Mouse (Mus musculus): ENCODE measurements around the gene Wdr24. TPM values are rescaled to one million over a fixed set of nuclear protein-coding genes. Genes with fewer than 3 reads are reported as not detected.
"Not testable (repeated sequence)": the region's sequence is repeated elsewhere in the genome, so short reads cannot be mapped to it uniquely, and the experiment has no call there.

Wdr24 gene
- polyA plus RNA-seq, 1 experiment from 2014 or later, result 25.9 TPM

DNA sequence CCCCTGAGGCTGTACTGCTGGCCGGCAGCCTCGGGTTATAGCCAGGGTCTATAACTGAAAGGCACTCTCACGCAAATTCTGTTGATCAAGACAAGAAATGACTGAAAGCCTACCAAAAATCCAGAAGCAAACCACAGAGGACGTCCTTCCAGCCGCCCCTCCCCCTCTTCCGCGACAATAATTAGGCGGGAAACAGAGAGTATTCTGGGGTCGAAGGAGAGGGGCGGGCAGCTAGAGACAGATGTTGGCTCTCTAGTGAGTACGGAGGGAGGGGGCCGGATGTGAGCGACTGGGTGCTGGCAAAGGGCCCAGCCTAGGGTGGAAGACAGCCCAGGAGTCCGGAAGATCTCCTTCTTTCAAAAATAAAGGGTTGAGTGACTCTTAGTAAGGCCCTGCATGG is 30.8 kb upstream of the Wdr24 start, which contains the start of gene Fam173a:
Gene Fam173a (minus strand): TSS at position 287 of the 400 bp plus-strand sequence.
- Histone ChIP-seq H3K4me1 (peaks cover 60% of the 10 kb centered on the region), H3K36me3 (peaks cover 16% of the 10 kb centered on the region)
- under 1% methylated on average over 14 of the region's 14 CpGs for WGBS

DNA sequence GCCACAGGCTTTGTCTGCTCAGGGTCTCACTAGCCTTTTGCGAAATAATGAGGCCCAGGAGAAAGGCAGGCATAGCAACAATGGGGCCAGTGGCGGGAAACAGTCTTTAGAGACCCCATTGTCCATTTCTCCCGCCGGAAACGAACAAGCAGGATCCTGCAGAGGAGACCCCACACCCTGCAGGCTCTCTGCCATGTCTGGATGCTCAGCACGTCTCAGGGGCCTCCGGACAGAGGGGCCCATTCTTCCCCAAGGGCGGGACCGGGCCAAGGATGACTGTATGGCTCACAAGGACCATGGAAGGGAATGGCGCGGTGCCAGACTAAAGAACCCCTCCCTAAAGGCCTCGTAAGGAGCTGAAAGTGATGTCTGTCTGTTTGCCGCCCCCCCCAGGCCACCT is 29.2 kb upstream of the Wdr24 start:
- WGBS, result 30% methylated on average over 13 of the region's 13 CpGs
- Histone ChIP-seq H3K36me3 (peaks cover 8% of the 10 kb centered on the region; the same call in 1 of the 2 replicates), H3K4me2 (replicated peaks) (peak overlapping the region; percentile 92), H3K27me3 (no peaks in the 10 kb centered on the region), H3K4me3 (0 out of 2 replicates have a peak overlapping the region, but pooled peaks have one; percentile 3), H3K27ac (peak overlapping the region; percentile 93), H3K4me1 (peaks cover 61% of the 10 kb centered on the region), H3K9me3 (replicated peaks) (no peaks in the 10 kb centered on the region), H3K9ac (no peak overlapping the region)
- peak; percentile 44 for ATAC-seq (ENCODE audit: low FRiP score)

More for the DNA sequence above, 30.8 kb upstream of the Wdr24 start, which contains the start of gene Fam173a:
- H3K9me3 ChIP-seq (replicated peaks), result no peaks in the 10 kb centered on the region
- H3K27ac ChIP-seq, result peak within 1 kb of the TSS; percentile 93
- H3K4me3 ChIP-seq, result peak within 1 kb of the TSS; percentile 68
- peak within 1 kb of the TSS; percentile 89 for H3K4me2 ChIP-seq (replicated peaks)
- ATAC-seq (ENCODE audit: low FRiP score), result peak; percentile 32
- H3K27me3 ChIP-seq, result no peaks in the 10 kb centered on the region
- peak within 1 kb of the TSS; percentile 83 for H3K9ac ChIP-seq

DNA sequence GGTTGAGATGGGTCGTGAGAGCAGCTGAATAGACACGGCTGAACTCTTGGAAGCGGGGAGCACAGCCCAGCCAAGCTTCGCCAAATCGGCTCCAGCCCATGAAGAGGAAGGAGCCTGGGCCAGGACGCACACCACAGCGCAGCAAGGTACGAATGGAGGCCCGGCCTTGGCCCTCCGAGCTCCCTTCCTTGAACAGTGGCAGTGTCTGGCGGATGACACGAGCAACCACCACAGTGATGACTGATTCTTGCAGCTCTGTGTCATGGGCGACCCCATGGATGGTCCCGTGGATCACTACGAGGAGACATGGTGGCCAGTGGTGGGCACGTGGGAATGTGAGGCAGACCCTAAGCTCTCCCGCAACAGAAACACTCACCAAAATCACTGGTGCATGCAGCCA is 28.4 kb upstream of the Wdr24 start:
- peaks cover 61% of the 10 kb centered on the region for H3K4me1 ChIP-seq
- H3K9ac ChIP-seq, result peak overlapping the region; percentile 73
- peak overlapping the region; percentile 92 for H3K4me2 ChIP-seq (replicated peaks)
- H3K4me3 ChIP-seq, result peak overlapping the region; percentile 76
- WGBS, result 39% methylated on average over 17 of the region's 17 CpGs
- ATAC-seq (ENCODE audit: low FRiP score), result no peak
- H3K9me3 ChIP-seq (replicated peaks), result no peaks in the 10 kb centered on the region
- no peaks in the 10 kb centered on the region for H3K27me3 ChIP-seq
- peak overlapping the region; percentile 93 for H3K27ac ChIP-seq
- H3K36me3 ChIP-seq, result no peaks in the 10 kb centered on the region

DNA sequence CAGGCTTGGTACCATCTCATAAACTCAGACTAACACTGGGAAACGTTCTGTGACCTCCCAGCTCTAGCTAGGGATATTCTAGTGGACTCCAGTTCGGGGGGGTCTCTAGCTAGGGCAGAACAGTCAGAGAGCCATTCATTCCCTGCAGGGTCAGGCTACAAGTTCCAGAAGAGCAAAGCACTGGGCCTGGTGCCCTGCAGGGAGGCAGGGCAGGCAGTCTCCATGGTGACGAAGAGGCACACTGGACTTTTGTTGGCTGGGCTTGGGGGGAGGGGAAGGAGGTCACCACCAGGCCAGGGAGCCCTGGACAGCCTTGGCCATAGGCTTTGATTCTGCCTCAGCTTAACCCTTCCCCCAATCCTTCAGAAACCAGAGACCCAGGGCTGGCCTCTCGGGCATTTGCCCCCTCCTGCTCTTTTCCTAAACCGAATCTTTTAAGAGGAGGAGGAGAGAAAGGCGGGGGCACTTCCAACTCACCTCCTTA is 27.8 kb upstream of the Wdr24 start, which contains the start of gene AC134908.4:
Gene AC134908.4 (minus strand): TSS at position 51 of the 484 bp plus-strand sequence.
- Histone ChIP-seq H3K4me1 (peaks cover 58% of the 10 kb centered on the region), H3K36me3 (no peaks in the 10 kb centered on the region), H3K4me2 (replicated peaks) (peak within 1 kb of the TSS; percentile 92), H3K9me3 (replicated peaks) (no peaks in the 10 kb centered on the region), H3K27me3 (no peaks in the 10 kb centered on the region), H3K9ac (peak within 1 kb of the TSS; percentile 73), H3K27ac (peak within 1 kb of the TSS; percentile 93), H3K4me3 (peak within 1 kb of the TSS; percentile 76)
- ATAC-seq (ENCODE audit: low FRiP score), result no peak
- 4% methylated on average over 6 of the region's 6 CpGs for WGBS

DNA sequence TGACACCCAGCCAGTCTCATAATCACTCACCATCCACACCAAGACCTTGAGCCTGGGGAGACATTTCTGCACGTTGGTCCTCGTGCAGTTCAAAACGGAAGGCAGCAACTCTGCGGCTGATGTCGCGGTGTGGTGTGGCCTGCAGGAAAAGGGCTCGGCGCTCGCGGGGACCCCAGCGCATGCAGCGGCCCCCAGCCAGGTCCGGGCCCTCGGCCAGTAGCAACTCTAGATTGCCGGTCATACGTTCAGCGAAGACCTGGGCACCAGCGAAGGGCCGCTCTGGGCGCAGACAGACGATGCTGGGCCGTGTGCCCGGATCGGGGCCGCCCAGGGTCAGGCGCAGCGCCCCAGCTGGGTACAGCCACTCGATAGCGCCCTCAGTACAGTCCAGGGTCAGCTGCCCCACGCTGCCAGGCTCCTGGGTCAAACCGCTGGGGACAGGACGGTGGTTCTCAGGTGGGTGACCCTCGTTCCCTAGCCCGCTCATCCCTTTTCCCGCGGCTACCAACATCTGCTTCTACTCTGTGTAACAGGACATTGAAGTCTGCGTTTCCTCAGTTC is 27.1 kb upstream of the Wdr24 start:
- Histone ChIP-seq H3K27me3 (no peaks in the 10 kb centered on the region), H3K4me1 (peaks cover 53% of the 10 kb centered on the region), H3K27ac (peak overlapping the region; percentile 93), H3K4me3 (peak overlapping the region; percentile 76), H3K9ac (peak overlapping the region; percentile 73), H3K36me3 (no peaks in the 10 kb centered on the region), H3K4me2 (replicated peaks) (peak overlapping the region; percentile 92), H3K9me3 (replicated peaks) (no peaks in the 10 kb centered on the region)
- ATAC-seq (ENCODE audit: low FRiP score), result no peak
- WGBS, result 1% methylated on average over 37 of the region's 37 CpGs

DNA sequence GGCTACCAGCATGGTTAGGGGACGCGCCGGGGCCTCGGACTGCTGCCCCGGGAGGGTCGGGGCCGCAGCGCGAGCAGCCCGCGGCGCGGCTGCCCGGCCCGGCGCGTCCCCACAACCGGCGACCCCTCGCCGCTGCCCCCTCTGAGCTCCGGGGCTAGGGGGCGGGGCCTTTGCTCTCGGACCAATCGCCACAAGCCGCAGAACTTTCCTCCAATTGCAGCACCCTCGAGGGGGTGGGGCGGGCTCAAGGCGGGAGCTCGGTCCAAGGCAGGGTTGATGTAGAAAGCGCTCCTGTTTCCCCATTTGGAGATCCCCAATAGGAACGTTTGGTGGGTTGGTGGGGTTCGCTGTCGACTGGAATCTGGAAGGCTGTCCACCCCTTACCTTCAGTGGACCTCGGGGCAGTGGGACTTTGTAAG is 26.5 kb upstream of the Wdr24 start, which contains the start of gene Metrn:
Gene Metrn (minus strand): TSS at position 186 of the 419 bp plus-strand sequence.
- Histone ChIP-seq H3K9me3 (replicated peaks) (no peaks in the 10 kb centered on the region), H3K36me3 (no peaks in the 10 kb centered on the region), H3K27ac (peak within 1 kb of the TSS; percentile 93), H3K4me3 (peak within 1 kb of the TSS; percentile 76), H3K4me1 (peaks cover 51% of the 10 kb centered on the region), H3K4me2 (replicated peaks) (peak within 1 kb of the TSS; percentile 92), H3K27me3 (no peaks in the 10 kb centered on the region), H3K9ac (peak within 1 kb of the TSS; percentile 73)
- 0% methylated on average over 35 of the region's 35 CpGs for WGBS
- ATAC-seq (ENCODE audit: low FRiP score), result peak; percentile 70

DNA sequence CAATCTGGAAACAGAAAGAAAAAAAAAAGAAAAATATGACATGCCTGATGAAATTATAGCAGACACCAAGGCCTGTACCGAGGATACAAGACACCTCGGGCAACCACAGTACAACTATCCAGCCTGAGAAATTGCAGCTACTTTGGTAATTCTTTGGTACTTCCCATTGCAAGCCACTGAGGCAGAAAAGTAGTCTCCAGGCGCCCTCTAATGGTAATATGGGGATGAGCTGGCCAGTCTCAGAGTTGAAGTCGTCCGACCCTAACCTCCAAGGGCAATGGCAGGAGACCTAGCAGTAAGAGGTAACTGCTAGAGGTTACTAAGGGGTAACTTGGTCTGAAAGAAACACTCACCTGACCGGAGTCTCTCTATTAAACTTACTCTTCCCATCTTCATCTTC is 22.4 kb upstream of the Wdr24 start:
- H3K4me1 ChIP-seq, result peaks cover 40% of the 10 kb centered on the region
- no peak overlapping the region for H3K4me2 ChIP-seq (replicated peaks)
- H3K9me3 ChIP-seq (replicated peaks), result no peaks in the 10 kb centered on the region
- H3K9ac ChIP-seq, result no peak overlapping the region
- no peak overlapping the region for H3K4me3 ChIP-seq
- no peaks in the 10 kb centered on the region; the same call in 1 of the 2 replicates for H3K27me3 ChIP-seq
- no peaks in the 10 kb centered on the region for H3K36me3 ChIP-seq
- 7% methylated on average over 6 of the region's 6 CpGs for WGBS
- H3K27ac ChIP-seq, result no peak overlapping the region
- ATAC-seq (ENCODE audit: low FRiP score), result no peak

DNA sequence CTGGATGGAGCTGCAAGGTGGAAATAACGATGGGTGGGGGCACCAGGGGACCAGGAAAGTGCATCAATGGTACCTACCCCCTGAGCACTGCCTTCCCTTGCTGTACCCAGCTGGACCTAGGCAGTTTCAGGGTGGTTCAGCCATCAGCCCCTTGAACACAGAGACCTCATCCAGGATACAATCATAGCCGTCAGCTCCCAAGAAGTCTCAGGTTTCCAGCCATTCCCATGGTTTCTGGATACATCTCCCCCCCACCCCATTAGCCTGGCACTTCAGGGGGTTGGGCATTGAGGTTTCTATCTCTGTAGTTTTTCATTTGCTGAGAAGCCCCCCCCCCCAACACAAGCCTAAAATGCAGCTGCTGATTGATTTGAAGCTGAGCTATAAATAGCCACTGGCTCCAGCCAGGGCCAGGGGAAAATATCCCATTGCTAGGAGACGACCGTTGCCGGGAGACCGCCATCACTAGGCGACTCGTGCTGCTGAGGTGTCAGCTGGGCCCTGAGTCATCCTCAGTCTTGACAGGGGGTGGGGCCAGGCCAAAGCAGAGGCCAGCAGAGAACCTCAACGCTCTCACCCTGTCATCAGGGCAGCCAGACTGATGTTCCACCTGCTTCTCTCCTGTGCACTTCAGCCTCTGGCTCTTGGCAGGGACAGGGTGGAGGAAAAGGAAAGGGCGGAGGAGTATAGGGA is 20.5 kb upstream of the Wdr24 start:
- Histone ChIP-seq H3K9ac (peak overlapping the region; percentile 28), H3K9me3 (replicated peaks) (no peaks in the 10 kb centered on the region), H3K27me3 (no peaks in the 10 kb centered on the region; the same call in 1 of the 2 replicates), H3K36me3 (no peaks in the 10 kb centered on the region), H3K27ac (peak overlapping the region; percentile 94), H3K4me2 (replicated peaks) (peak overlapping the region; percentile 39), H3K4me1 (peaks cover 29% of the 10 kb centered on the region), H3K4me3 (no peak overlapping the region; the same call in 1 of the 2 replicates)
- ATAC-seq (ENCODE audit: low FRiP score), result peak; percentile 93
- WGBS, result 4% methylated on average over 10 of the region's 10 CpGs

DNA sequence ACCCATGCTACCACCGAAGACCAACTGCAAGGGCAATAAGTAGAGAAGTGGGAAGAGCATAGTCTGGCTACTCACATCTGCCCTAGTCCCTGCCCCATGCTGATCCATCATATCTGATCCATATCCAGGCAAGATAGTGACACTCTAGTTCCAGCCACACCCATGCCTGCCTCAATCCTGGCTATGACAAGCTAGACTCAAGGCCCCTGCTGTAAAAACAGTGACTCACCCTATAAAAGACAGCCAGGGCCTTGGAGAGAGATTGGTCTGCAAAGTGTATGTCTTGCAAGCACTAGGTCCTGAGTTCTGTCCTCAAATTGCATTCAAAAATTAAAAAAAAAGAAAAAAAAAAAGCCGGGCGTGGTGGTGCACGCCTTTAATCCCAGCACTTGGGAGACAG is 16.9 kb upstream of the Wdr24 start:
- no peak for ATAC-seq (ENCODE audit: low FRiP score)

DNA sequence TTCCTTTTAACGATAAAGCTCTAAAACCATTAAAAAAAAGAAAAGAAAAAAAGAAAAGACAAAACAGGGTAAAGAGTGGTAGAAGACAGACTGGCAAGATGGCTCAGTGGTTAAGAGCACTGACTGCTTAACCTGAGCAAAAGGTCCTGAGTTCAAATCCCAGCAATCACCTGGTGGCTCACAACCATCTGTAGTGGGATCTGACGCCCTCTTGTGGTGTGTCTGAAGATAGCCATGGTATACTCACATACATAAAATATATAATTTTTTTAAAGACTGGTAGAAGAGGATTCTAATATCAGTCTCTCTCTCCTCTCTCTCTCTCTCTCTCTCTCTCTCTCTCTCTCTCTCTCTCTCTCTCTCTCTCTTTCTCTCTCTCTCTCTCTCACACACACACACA is 16.0 kb upstream of the Wdr24 start:
- WGBS, result 53% methylated on average over 2 of the region's 2 CpGs
- H3K9me3 ChIP-seq (replicated peaks); H3K27ac ChIP-seq; H3K4me3 ChIP-seq; ATAC-seq (ENCODE audit: low FRiP score); H3K36me3 ChIP-seq; H3K4me2 ChIP-seq (replicated peaks); H3K9ac ChIP-seq: not testable (repeated sequence)
- Histone ChIP-seq H3K27me3 (peaks cover 13% of the 10 kb centered on the region), H3K4me1 (peaks cover 49% of the 10 kb centered on the region)

More for the DNA sequence above, 16.9 kb upstream of the Wdr24 start:
- Histone ChIP-seq H3K9ac (no peak overlapping the region), H3K4me3 (no peak overlapping the region), H3K27ac (no peak overlapping the region), H3K36me3 (no peaks in the 10 kb centered on the region), H3K9me3 (replicated peaks) (no peaks in the 10 kb centered on the region), H3K4me1 (peaks cover 53% of the 10 kb centered on the region), H3K4me2 (replicated peaks) (no peak overlapping the region), H3K27me3 (peaks cover 5% of the 10 kb centered on the region)
- 82% methylated on average over 4 of the region's 4 CpGs for WGBS

DNA sequence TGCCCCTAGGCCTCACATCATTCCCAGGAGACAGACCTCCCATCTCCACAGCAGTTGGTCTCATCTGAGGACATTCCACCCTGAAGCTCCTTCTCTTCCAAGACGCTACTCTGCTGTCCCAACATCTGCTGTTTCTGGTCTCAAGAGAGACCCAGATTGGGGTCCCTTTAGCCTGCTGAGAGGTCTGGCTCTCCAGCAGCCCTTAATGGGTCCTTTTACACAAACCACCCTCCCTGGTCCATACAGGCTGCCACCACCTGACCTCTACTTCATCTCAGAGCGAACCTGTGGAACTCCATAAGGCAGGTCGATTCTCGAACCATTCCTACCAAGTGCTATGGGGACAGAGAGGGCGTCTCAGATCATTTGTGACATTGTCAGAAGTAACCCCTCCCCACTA is 15.4 kb upstream of the Wdr24 start:
- Histone ChIP-seq H3K9ac (peak overlapping the region; percentile 92), H3K27me3 (peaks cover 16% of the 10 kb centered on the region), H3K4me2 (replicated peaks) (peak overlapping the region; percentile 84), H3K9me3 (replicated peaks) (no peaks in the 10 kb centered on the region), H3K4me3 (peak overlapping the region; percentile 86), H3K36me3 (no peaks in the 10 kb centered on the region), H3K27ac (peak overlapping the region; percentile 98), H3K4me1 (peaks cover 47% of the 10 kb centered on the region)
- WGBS, result 38% methylated on average over 5 of the region's 5 CpGs
- no peak for ATAC-seq (ENCODE audit: low FRiP score)

All from hindbrain, embryonic 12.5 days (tissue).